Mouse (Mus musculus) midbrain, embryonic 10.5 days (tissue): ENCODE data around the gene Efna1. TPM values are rescaled to one million over a fixed set of nuclear protein-coding genes. Genes with fewer than 3 reads are reported as not detected.

ENCODE experiments used
- DNase-seq: peaks from one replicate; pipeline ENCODE4 v3.0.0-alpha.2; 2017; ENCODE audit warnings: low spot score
- H3K27ac ChIP-seq: fragments of 300-500 bp; sonication (generic); replicated peaks from 2 replicates; pipeline ENCODE4 v1.5.1; 2016; ENCODE audit warnings: mild to moderate bottlenecking
- H3K27me3 ChIP-seq: fragments of 300-500 bp; sonication (generic); 2 replicates; pipeline ENCODE4 v1.6.1; 2016; ENCODE audit warnings: low read depth, mild to moderate bottlenecking; ENCODE audit not compliant: poor library complexity, severe bottlenecking
- H3K36me3 ChIP-seq: fragments of 300-500 bp; sonication (generic); 2 replicates; pipeline ENCODE4 v1.6.1; 2016; ENCODE audit warnings: mild to moderate bottlenecking, moderate library complexity
- H3K4me1 ChIP-seq: fragments of 300-500 bp; sonication (generic); 2 replicates; pipeline ENCODE4 v1.6.1; 2016
- H3K4me3 ChIP-seq: fragments of 300-500 bp; sonication (generic); 2 replicates; pipeline ENCODE4 v1.5.1; 2016; ENCODE audit warnings: mild to moderate bottlenecking, moderate library complexity
- H3K9me3 ChIP-seq: fragments of 300-500 bp; sonication (generic); replicated peaks from 2 replicates; pipeline ENCODE4 v1.6.1; 2016; ENCODE audit warnings: mild to moderate bottlenecking
- WGBS: fragments of 180-500 bp; shearing (Covaris S2); methylation state at CpG from one replicate; pipeline ENCODE4 v1.1.7; 2016; 5-methylcytosine and 5-hydroxymethylcytosine counted together
- polyA plus RNA-seq: library from polyadenylated mRNA; unstranded; fragments of >200 nt; fragmentation: Nextera tagmentation; extraction: Ambion mirVana; gene quantifications from 2 replicates; pipeline ENCODE4 v1.2.1, GENCODE M21; 2016

The Efna1 gene
- polyA plus RNA-seq: 11.8 TPM in 2 replicates

DNA sequence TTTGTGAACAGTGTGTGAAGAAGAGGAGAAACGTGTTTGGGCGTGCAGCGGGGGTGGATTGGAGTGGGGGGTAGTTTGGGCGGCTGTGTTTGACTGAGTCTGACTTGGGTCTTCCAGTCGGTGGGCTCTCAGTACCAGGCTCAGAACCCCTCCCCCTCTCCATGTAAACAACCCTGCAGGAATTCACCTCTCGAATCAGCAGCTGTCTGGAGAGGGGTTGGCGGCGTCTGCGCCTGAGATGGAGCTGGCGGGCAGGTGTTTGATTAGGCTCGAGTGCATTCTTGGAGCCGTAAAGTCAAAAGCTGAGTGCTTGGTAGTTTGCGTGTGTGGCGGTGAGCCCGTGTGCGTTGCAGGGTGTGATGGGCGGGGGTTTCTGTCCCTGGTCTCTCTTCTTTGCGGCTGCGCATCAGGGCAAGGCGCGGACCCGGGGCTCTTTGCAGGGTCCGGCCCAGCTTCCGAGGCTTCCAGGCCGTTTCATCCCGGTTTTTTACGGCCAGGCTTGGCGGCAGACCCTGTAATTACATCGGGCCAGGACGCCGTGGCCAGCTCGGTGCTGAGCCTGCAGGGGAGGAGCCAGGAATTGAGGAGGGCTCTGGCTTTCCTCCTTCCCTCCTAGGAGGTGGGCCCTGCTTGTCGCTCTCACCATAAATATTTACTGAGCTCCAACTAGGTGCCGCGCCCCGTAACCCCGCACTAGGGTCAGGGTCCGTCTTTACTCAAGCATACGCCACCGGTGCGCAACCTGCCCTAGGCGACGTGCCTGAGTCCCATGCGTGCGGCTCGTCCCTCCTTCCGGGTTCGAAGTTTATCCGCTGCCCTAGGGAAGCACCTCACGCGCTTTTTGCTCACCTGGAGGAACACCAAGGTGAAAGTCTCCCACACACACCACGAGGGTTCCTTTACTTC, at the start of gene Efna1:
Gene Efna1 (minus strand): TSS at position 537 of the 906 bp plus-strand sequence.
- peak within 1 kb of the TSS; percentile 74 for H3K27ac ChIP-seq
- H3K9me3 ChIP-seq: no peaks in the 10 kb centered on the region
- H3K4me1 ChIP-seq: peaks cover 46% of the 10 kb centered on the region
- under 1% methylated on average over 52 of the region's 52 CpGs for WGBS
- peak; percentile 64 for DNase-seq
- peaks cover 72% of the 10 kb centered on the region for H3K27me3 ChIP-seq
- H3K4me3 ChIP-seq: peak within 1 kb of the TSS; percentile 61
- no peaks in the 10 kb centered on the region for H3K36me3 ChIP-seq

DNA sequence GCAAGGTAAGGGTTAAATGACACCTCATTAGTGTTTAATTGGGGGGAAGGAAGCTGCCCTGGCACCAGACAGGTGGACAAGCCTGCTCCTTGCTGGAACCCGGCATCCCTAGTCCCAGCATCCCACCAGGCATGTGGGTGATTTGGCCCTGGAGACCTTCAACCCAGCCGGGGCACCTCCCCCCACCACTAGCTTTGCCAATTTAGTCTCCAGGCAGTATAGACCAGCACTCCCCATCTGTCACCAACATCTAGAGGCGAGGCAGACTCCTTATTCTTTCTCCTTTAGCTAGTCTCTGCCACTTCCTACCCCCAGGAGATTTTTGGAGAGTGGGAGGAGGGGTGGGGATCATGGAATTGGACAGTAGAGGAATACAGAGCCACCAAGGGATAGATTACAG, 49.4 kb upstream of the Efna1 start:
- Histone ChIP-seq H3K27me3 (peaks cover 96% of the 10 kb centered on the region), H3K4me1 (peaks cover 65% of the 10 kb centered on the region), H3K36me3 (peaks cover 25% of the 10 kb centered on the region), H3K9me3 (no peaks in the 10 kb centered on the region), H3K4me3 (no peak overlapping the region), H3K27ac (no peak overlapping the region)
- DNase-seq: no peak
- WGBS: 74% methylated on average over 3 of the region's 3 CpGs

DNA sequence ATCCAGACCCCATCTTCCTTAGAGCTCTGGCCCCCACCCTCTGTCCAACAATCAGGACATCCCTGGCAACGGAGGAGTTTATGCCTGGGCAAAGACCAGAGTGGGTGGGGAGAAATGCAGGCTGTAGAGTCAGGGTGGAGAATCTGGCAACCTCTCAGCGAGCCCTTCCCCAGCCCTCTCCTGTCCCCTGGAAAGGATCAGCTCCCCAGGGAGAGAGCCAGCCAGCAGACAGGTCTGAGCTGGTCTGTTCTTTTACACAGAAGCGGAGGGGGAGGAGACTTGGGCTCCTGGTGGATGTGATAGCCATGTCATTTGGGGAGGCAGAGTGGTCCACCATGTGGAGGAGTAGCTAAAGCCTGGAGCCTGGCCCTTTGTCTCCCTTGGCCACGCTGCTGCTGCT, 47.7 kb upstream of the Efna1 start:
- WGBS: 15% methylated on average over 4 of the region's 4 CpGs

DNA sequence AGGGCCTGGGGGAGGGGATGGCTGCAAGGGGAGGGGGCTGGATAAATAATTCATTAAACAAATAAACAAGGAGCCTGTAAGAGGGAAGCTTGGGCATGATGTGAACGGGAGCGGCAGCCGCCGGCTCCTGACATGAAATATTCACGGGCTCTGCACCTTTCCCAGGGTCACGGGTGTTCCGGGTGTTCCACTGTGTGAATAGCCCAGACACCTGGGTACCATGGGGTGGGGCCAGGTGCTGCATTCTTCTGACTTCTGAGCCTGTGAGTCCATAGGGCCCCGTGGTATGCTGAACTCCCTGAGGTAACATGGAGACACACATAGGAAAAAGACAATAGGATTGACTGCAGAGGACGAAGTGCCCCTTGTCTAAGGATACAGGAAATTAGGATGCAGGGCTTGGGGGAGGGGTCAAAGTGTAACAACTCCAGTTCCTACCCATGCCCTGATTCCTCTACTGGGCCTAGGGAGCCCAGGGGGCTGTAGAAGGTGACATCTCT, 46.5 kb upstream of the Efna1 start:
- WGBS: 57% methylated on average over 9 of the region's 9 CpGs
- Histone ChIP-seq H3K27me3 (peaks cover 95% of the 10 kb centered on the region), H3K36me3 (no peaks in the 10 kb centered on the region), H3K9me3 (no peaks in the 10 kb centered on the region), H3K4me3 (no peak overlapping the region), H3K4me1 (peaks cover 52% of the 10 kb centered on the region), H3K27ac (0 out of 2 replicates have a peak overlapping the region, but pooled peaks have one; percentile 13)
- DNase-seq: no peak

More for the DNA sequence above, 47.7 kb upstream of the Efna1 start:
- H3K27me3 ChIP-seq: peaks cover 95% of the 10 kb centered on the region
- H3K27ac ChIP-seq: 0 out of 2 replicates have a peak overlapping the region, but pooled peaks have one; percentile 10
- no peak for DNase-seq
- H3K4me1 ChIP-seq: peaks cover 53% of the 10 kb centered on the region
- no peaks in the 10 kb centered on the region for H3K9me3 ChIP-seq
- peaks cover 8% of the 10 kb centered on the region for H3K36me3 ChIP-seq
- H3K4me3 ChIP-seq: no peak overlapping the region

DNA sequence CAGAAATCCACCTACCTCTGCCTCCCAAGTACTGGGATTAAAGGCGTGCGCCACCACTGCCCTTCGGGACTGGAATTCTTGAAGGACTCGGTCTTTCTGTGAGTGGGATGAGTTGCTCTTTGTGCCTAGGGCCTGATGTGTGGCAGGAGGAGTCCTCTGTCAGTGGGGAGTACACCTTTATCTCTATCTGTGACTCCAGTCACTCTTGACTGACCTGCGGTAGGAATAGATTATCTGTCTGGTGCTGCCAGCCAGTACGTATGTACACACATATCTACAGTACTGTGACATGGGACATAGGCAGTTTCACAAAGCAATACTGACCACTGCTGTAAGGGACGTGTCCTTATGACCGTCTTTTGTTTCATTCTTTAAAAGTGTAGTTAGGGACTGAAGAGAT, 44.9 kb upstream of the Efna1 start:
- H3K27me3 ChIP-seq: peaks cover 98% of the 10 kb centered on the region
- 92% methylated on average over 8 of the region's 8 CpGs for WGBS

DNA sequence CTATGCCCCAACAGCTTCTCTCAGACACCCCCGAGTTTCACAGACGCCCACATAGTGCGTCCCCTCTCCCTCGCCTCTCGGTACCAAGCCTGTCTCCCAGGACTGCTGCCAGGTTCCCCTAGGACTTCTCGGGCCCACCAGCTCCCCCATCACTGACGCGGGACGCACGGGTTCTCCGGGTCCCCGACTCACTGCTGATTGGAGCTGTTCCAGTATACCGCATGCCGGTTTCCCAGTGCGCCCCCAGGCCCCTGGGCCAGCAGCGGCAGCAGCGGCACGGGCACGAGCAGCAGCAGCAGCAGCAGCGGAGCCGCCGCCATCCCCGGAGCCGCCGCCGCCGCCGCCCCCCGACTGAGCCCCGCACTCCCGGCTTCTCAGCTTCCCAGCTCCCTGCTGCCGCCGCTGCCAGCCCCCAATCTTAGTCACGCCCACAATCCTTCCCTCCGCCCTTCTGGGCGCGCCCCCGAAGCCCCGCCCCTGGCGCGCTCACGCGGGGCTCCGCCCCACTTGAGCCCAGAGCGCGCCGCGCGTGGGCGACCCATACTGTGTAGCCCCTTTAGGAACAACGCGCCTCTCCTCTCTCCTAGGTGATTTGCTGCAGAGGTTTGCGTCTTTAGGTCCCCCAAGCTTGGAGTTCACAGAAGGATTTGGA, 41.7 kb upstream of the Efna1 start, which contains the start of gene Efna3:
Gene Efna3 (minus strand): TSS at position 452 of the 652 bp plus-strand sequence.
- DNase-seq: peak; percentile 79
- Histone ChIP-seq H3K36me3 (no peaks in the 10 kb centered on the region), H3K27me3 (peaks cover 99% of the 10 kb centered on the region), H3K4me1 (peaks cover 59% of the 10 kb centered on the region), H3K27ac (peak within 1 kb of the TSS; percentile 81), H3K4me3 (peak within 1 kb of the TSS; percentile 66), H3K9me3 (no peaks in the 10 kb centered on the region)
- 1% methylated on average over 50 of the region's 53 CpGs for WGBS

More for the DNA sequence above, 44.9 kb upstream of the Efna1 start:
- no peak overlapping the region for H3K4me3 ChIP-seq
- H3K9me3 ChIP-seq: no peaks in the 10 kb centered on the region
- H3K4me1 ChIP-seq: peaks cover 52% of the 10 kb centered on the region
- no peak overlapping the region for H3K27ac ChIP-seq
- H3K36me3 ChIP-seq: no peaks in the 10 kb centered on the region
- DNase-seq: no peak

DNA sequence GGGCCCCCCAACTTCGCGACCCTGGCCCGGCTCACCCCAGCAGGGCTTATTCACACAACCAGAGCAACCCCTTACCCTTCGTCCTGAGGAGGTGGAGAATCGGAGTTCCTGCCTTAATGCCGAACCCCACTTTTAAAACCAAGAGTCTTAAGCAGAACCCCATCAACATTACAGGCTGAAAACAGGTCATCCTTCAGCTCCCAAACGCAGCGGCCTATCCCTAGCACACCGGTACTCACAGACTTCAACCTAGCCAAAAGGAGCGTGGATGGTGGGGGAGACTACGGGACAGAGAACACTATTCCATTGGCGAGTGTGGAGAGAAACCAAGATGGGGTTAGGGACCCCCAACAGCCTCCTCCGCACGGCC, 41.2 kb upstream of the Efna1 start:
- Histone ChIP-seq H3K27ac (peak overlapping the region; percentile 81), H3K36me3 (no peaks in the 10 kb centered on the region), H3K4me1 (peaks cover 58% of the 10 kb centered on the region), H3K27me3 (peaks cover 99% of the 10 kb centered on the region), H3K4me3 (peak overlapping the region; percentile 66), H3K9me3 (no peaks in the 10 kb centered on the region)
- no peak for DNase-seq
- WGBS: under 1% methylated on average over 14 of the region's 14 CpGs

DNA sequence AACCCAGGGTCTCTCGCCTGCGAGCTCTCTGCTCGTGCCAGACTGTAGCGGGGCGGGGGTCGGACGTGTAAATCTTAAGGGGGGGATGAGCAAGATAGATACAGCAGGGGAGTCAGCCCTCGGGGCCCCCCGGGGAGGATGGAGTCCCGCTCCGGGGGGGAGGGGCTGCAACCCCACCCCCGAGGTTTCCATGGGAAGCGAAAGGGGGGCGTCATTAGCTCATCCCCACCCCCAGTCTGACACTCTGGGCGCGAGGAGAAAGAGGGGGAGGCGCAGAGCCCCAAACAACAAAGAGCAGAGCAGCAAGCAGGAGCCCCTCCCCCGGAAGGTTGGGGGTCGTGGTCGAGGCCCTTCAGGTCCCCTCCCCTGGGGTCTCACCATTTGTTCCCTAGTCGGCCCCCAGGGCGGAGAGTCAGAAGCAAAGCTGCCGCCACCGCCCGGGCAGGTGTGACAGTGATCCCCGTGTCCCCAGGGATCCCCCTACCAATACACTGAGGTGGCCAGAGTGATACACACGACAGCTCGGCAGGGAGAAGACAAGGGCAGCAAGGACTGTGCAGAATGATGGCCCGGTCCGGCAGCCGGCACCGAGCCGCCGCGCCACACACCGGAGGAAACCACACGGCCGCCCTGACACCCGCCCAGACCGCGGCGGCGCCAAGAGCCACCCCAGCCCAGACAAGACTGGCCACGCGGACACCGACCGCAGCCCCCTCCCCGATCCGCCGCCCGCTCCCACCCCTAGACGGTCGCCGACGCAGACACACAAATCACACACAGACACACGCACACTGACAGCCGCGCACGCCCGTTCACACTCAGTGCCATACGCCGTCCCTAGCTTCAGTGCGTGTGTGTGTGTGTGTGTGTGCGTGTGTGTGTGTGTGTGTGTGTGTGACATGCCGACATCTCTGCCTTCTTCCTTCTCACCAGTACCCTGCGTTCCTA, 40.5 kb upstream of the Efna1 start:
- Histone ChIP-seq H3K4me1 (peaks cover 61% of the 10 kb centered on the region), H3K27me3 (peaks cover 99% of the 10 kb centered on the region), H3K4me3 (peak overlapping the region; percentile 66), H3K9me3 (no peaks in the 10 kb centered on the region), H3K27ac (peak overlapping the region; percentile 81), H3K36me3 (no peaks in the 10 kb centered on the region)
- WGBS: 1% methylated on average over 66 of the region's 66 CpGs
- peak; percentile 56 for DNase-seq

DNA sequence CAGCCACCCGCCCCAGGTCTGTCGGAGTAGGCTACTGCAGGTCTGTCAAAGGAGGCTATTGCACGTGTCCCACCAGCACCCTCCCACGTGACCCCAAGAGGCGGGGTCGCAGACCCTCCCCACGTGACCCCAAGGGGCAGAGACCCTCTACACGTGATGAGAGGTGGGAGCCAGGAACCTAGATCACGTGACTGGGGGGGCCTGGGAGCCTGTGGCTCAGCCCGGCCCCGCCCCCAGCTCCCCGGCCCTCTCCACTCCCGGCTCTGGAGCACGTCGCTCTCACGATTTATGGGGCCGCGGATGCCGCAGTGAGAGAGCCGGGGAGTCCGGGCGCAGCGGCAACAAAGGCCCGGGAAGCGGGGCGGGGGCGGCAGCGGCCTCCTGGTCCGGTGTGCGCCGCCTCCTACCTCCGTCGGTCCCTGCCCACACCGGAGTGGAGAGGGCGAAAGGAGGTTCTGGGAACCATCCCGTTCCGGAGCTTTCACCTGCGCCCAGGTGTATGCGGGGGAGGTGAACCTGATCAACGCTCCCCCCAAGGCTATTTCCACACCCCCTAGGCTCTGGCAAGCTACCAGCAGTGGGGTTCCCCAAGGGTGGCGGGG, 39.7 kb upstream of the Efna1 start:
- Histone ChIP-seq H3K27ac (peak overlapping the region; percentile 81), H3K4me3 (peak overlapping the region; percentile 66), H3K9me3 (no peaks in the 10 kb centered on the region), H3K27me3 (peaks cover 99% of the 10 kb centered on the region), H3K36me3 (no peaks in the 10 kb centered on the region), H3K4me1 (peaks cover 69% of the 10 kb centered on the region)
- WGBS: 1% methylated on average over 41 of the region's 41 CpGs
- DNase-seq: peak; percentile 73

DNA sequence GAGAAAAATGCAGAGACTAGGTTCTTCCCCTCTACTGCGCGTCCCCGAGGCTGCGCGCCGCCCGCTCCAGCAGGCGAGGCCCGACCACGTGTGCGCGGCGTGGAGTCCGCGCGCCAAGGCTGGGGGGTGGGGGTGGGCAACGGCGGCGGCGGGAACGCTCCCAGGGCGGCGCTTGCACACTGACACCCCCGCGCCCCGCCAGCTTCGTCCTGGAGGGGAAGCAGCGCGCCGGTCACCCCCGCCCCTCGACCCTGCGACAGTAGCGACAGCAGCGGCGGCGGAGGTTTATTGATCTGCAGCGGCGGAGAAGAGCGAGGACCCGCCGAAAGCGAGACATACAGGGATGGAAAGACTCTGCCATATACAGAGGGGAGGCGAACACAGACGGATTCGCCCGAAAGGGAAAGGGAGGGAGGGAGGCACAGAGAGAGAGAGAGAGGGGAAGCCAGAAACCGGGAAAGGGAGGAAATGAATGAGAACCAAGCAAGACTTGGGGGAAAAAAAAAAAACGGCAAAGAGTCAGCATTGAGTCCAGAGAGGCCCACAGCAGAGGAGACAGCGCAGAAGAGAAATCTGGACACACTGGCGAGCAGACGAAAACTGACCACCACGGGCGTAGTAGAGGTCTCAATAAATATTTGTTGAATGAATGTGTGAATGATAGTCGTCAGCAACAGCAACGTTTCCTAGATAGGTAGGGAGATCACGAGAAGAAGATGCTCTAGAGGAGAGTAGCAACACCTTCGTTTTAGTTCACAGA, 38.8 kb upstream of the Efna1 start:
- 4% methylated on average over 58 of the region's 58 CpGs for WGBS
- Histone ChIP-seq H3K4me1 (peaks cover 78% of the 10 kb centered on the region), H3K4me3 (peak overlapping the region; percentile 66), H3K27me3 (peaks cover 99% of the 10 kb centered on the region), H3K9me3 (no peaks in the 10 kb centered on the region), H3K36me3 (no peaks in the 10 kb centered on the region), H3K27ac (peak overlapping the region; percentile 56; the same call in 1 of the 2 replicates)
- peak; percentile 66 for DNase-seq

DNA sequence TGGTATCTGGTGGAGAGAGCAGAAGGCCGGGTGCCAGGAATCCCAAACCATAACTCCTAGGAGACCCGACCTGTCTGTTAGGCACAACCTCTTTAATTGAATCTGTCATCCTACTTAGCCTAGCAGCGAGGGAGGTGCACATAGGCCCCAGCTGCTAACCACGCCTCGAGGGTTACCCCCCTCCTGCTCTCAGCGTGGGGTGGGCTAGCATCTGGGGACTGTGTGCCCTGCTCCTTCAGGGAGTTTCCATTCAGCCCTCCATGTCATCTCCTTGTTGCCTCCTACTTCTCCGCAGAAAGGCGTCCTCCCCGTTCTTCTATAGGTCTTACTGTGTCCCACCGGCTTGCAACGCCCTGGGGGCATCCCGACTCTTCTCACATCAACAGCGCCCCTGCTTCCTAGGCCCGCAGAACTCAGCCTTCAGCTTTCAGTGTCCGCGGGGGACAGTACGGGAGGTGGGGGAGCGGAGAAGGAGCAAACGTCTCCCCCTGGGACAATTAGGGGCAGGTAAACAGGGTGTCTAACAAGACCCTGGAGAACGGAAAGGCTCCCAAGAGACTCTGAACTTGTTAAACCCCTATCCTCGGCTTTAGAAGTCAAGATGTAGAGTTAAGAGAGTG, 38.1 kb upstream of the Efna1 start:
- Histone ChIP-seq H3K4me1 (peaks cover 81% of the 10 kb centered on the region), H3K27ac (no peak overlapping the region), H3K27me3 (peaks cover 93% of the 10 kb centered on the region), H3K4me3 (peak overlapping the region; percentile 66), H3K9me3 (no peaks in the 10 kb centered on the region), H3K36me3 (no peaks in the 10 kb centered on the region)
- DNase-seq: peak; percentile 45
- WGBS: 8% methylated on average over 21 of the region's 21 CpGs
